Mouse (Mus musculus) gastrocnemius, postnatal 36 days (tissue): ENCODE results near the gene Pigg. TPM values are rescaled to one million over a fixed set of nuclear protein-coding genes. Genes with fewer than 3 reads are reported as not detected.

ENCODE experiments used
- DNase-seq, 2 experiments: peaks; one replicate each; pipeline ENCODE4 v3.0.0; 2022
- intact Hi-C: fragments of 180-260 bp; cut with DNase I; formaldehyde crosslinking; loops from one replicate; pipeline ENCODE4 v1.15.1; 2025
- total RNA-seq, 2 experiments: library from RNA; stranded (reverse); gene quantifications; 2 replicates each; pipeline ENCODE4 v1.2.3; 2021

Gene Pigg
- total RNA-seq, 2 experiments from 2014 or later, result 3.1 to 3.6 TPM

GRCm38 (mm10) chr5:108349511-108350148, 37.2 kb downstream of the Pigg start:
- intact Hi-C loops, result no loop called here

GRCm38 (mm10) chr5:108354056-108354455, 41.6 kb downstream of the Pigg start:
- no peak for DNase-seq
- intact Hi-C loops, result no loop called here

More at GRCm38 (mm10) chr5:108349511-108350148, 37.2 kb downstream of the Pigg start:
- no peak for DNase-seq

DNA sequence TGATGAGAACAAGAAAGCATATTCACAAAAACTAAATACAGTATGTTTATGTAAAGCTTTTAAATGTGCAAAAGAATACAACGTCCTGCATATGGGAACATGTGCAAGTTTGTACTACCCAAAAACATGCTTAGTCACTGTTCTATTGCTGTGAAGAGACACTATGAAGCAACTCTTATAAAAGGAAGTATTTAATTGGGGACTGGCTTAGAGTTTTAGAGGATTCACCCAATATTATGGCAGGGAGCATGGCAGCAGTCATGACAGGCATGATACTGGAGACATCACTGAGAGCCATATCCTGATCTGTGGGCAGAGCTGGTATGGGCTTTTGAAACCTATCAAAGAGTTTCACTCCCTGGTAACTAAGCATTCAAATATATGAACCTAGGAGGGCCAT, 45.5 kb downstream of the Pigg start:
- intact Hi-C loops, result no loop called here
- DNase-seq, result no peak

- intact Hi-C loops, result no loop called here
- DNase-seq, result no peak
These were observed 47.1 kb downstream of the Pigg start for GRCm38 (mm10) chr5:108359491-108359890.

GRCm38 (mm10) chr5:108360211-108360610, 47.8 kb downstream of the Pigg start:
- intact Hi-C loops, result no loop called here
- DNase-seq, result no peak

GRCm38 (mm10) chr5:108362330-108362729, 49.9 kb downstream of the Pigg start:
- no peak for DNase-seq
- intact Hi-C loops, result no loop called here

DNA sequence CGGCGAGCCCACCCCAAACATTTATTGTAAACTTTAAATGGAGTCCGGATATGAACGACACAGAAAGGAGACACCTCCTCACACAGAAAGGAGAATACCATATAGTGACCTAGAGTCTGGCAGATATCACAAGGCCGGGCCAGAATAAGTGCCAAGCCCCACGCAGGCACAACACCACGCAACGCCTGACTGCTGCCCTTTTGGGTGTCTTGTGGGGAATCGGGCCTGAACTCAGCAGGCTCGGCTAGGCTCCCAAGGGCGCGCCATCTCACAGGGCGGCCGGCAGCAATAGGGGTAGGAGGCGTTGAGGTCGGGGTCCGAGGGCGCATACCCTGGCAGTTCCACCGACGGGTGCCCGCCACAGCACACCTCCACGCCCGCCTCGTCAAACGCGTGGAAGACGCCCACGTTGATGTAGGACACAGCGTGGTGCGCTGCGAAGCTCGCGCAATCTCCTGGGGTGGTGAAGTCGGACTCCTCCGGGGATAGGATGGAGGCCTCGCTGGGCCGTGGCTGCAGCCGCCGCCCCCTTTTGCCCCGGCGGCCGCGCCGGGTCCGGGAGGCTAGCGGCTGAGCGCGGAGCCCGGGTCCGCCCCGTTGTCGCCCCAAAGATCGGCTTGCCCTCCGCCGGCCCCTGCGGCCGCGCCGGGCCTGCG, 54.0 kb downstream of the Pigg start:
- intact Hi-C loops, result no loop called here
- DNase-seq, result no peak

DNA sequence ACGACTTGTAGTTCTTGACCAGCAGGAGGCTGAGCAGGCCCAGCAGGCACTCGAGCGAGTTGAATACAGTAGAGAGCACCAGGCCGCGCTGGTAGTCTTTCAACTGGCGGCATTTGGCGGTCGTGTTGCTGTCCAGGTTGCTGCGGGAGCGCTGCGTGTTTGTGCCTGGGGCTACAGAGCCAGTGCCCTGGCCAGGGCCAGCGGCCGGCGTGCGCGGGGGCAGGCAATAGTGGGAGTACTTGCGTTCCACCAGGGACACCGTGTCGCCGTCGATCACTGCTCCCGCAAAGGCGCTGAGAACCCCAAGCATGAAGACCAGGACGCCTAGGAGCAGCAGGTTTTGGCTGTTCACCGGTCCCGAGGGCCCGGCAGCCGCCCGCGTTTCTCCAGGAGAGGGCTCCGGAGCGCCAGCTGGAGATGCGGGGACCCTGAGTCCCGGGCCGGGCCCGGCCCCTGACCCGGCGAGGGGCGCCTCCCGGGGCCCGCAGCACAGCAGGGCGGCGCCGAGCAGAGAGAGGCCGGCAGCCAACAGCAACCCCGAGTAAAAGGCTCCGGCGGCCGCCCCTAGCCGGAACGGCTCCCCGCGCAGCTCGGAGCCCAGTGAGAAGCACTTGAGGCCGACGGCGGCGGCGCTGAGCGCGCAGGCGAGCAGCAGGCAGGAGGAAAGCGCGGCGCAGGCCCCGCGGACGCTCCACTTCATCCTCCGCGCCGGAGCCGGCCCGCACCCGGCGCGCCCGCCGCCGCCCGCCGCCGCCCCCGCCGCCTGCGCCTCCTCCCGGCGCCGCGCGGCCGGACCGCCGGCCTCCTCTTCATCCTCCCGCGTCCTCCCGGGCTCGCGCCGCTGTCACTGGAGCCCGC, 54.8 kb downstream of the Pigg start:
- intact Hi-C loops, result no loop called here
- peak in 1 of 2 experiments; percentile 31 for DNase-seq

- no peak for DNase-seq
- intact Hi-C loops, result no loop called here
These were observed 55.5 kb downstream of the Pigg start, which contains the start of gene Gm42517 for GRCm38 (mm10) chr5:108367871-108368332. Gene Gm42517 (minus strand): TSS chr5:108367922.

DNA sequence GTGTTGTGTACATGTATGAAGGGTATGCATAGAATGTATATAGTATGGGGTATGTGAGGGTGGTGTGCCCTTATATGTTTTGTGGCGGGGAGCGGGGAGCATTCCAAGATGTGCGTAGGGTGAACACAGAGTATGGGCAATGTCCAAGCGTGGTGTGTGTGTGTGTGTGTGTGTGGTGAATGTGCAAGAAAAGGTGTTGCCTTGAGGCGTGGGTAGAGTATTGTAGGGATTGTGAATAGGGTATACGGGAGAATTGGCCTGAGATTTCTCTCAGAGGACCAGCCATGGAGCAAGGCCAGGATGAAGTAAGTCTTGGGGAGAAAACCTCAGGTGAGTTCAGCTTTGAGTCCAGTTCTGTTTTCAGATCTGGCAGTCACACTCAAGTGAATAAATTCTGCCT, 56.0 kb downstream of the Pigg start:
- DNase-seq, result no peak
- intact Hi-C loops, result no loop called here

- intact Hi-C loops, result no loop called here
- no peak for DNase-seq
These were observed 56.6 kb downstream of the Pigg start for GRCm38 (mm10) chr5:108368851-108369621.

DNA sequence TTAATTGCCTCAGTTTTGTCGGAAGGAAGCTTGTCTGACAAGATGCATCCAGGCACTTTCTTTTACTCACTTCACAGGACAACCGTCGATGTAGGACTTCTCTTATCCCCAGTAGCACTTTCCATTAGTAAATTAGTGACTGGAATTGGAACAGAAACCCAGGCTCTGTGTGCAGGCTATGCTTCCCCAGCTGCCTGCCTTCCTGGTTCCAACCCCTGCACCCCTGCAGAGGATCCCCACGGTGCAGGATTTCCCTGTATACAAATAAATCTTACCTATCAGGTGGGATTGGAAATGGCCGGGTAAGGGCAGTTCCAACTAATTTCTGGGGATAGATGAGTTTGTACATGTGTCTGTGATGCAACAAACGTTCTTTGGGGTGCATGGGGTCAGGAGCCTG, 57.6 kb downstream of the Pigg start:
- DNase-seq, result no peak
- intact Hi-C loops, result no loop called here

- DNase-seq, result no peak
- intact Hi-C loops, result no loop called here
These were observed 61.7 kb downstream of the Pigg start for GRCm38 (mm10) chr5:108374079-108374478.

DNA sequence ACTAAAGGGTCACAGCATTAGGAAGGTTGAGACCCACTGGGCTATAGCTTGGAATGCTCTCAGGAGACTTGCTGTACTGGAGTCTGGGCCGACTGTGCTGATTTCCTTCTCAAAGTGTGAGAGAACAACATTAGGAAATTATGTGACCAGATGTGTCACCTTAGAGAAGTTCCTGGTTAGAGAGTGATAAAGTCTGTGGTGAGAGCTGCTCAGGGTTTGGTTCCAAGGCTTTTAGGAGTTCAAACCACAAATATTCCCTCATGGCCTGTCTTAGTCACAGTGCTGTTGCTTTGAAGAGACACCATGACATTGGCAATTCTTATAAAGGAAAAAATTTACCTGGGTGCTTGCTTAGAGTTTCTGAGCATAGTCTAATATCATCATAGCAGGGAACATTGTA, 63.6 kb downstream of the Pigg start:
- intact Hi-C loops, result no loop called here
- no peak for DNase-seq

GRCm38 (mm10) chr5:108378346-108378745, 65.9 kb downstream of the Pigg start:
- intact Hi-C loops, result no loop called here
- DNase-seq, result no peak

DNA sequence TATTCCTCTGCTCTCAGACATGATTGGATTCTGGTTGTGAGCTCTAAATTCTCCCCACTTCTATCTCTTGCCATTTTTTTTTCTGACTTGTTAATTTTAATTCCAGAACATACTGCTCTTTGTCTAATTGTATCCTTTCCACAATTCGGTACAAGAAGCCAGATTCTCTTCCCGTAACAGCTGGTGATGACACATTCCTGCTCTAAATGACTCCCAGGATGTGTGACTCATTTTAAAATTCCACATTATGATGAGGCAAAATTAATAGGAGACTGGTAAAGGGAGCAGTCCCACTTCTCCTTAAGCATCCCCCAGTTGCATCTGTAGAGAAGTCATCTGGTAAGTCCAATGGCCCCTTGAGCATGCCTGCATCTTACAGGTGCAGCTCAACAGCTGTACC, 73.2 kb downstream of the Pigg start:
- intact Hi-C loops, result no loop called here

GRCm38 (mm10) chr5:108386449-108386848, 74.0 kb downstream of the Pigg start:
- no peak for DNase-seq
- intact Hi-C loops, result no loop called here

More for the DNA sequence above, 73.2 kb downstream of the Pigg start:
- no peak for DNase-seq

DNA sequence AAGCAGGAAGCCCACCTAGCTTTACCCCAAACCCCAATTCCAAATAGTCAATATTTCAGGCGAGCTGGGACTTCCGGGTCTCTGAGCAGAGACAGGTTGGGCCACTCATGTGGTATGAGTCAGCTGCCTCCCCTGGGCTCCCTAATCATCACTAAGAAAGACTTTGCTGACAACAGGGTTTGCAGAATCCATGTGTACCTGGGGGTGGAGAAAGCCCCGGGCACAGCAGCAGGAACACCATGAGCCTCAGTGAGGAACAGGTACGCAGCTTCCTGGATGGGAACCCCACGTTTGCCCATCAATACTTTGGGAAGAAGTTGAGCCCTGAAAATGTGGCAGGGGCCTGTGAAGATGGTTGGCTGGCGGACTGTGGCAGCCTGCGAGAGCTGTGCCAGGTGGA, 75.8 kb downstream of the Pigg start, which contains the start of gene Pde6b:
Gene Pde6b, plus strand, starts transcription at position 191 of the 400 bp plus-strand sequence.
- no peak for DNase-seq

GRCm38 (mm10) chr5:108389744-108390143, 77.3 kb downstream of the Pigg start:
- DNase-seq, result no peak
- intact Hi-C loops, result no loop called here

More for the DNA sequence above, 75.8 kb downstream of the Pigg start, which contains the start of gene Pde6b:
- intact Hi-C loops, result no loop called here
